Mouse (Mus musculus): ENCODE measurements around the gene Macrod2. TPM values are rescaled to one million over a fixed set of nuclear protein-coding genes. Genes with fewer than 3 reads are reported as not detected.

The Macrod2 gene
- total and polyA plus RNA-seq, 2 experiments from 2014 or later = 5.5 to 17.4 TPM

DNA sequence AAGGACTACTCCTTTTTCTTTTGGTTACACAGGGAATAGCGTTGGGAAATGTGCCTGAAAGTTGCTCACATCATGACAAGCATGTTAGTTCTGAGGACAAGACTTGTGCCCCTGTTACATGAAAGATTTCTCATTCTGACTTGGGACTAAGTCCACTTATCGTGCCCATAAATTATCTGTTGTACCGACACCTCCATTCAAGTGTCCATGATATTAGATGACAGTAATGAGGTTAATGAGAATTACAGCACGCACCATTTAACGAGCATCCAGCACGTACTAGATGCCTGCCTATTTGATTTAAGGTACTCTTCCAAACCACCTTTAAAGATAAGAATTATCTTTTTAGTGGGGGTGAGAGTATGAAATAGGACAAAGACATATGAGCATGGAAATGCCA is 610.5 kb downstream of the Macrod2 start:
- H3K27me3 ChIP-seq (ENCODE audit: control insufficient read depth, insufficient read depth, low read length) = no peaks in the 10 kb centered on the region
- H3K9ac ChIP-seq (replicated peaks; ENCODE audit: low read depth, low read length) = no peak overlapping the region
- H3K4me1 ChIP-seq (ENCODE audit: control insufficient read depth, insufficient read depth) = no peaks in the 10 kb centered on the region
- H3K36me3 ChIP-seq (replicated peaks; ENCODE audit: control insufficient read depth, insufficient read depth, low read length) = no peaks in the 10 kb centered on the region
- WGBS = 84% methylated on average over 6 of the region's 6 CpGs
- no peaks in the 10 kb centered on the region for H3K9me3 ChIP-seq (replicated peaks; ENCODE audit: control insufficient read depth, low read length)
- H3K4me3 ChIP-seq (ENCODE audit: low read depth, low read length) = no peak overlapping the region
- TF ChIP-seq EP300 (IDR thresholded peaks at IDR 0.05; ENCODE audit: low read depth) = no peak
- DNase-seq (ENCODE audit: low spot score) (no peak), ATAC-seq (ENCODE audit: insufficient read depth, low read depth) (no peak)
- no peak overlapping the region for H3K4me2 ChIP-seq (ENCODE audit: low read depth, low read length)
- H3K27ac ChIP-seq (ENCODE audit: low read depth) = no peak overlapping the region

GRCm38 (mm10) chr2:141007725-141008124 is 612.6 kb downstream of the Macrod2 start:
- Histone ChIP-seq H3K27me3 (ENCODE audit: control insufficient read depth, insufficient read depth, low read length) (no peaks in the 10 kb centered on the region), H3K36me3 (replicated peaks; ENCODE audit: control insufficient read depth, insufficient read depth, low read length) (no peaks in the 10 kb centered on the region), H3K9me3 (replicated peaks; ENCODE audit: control insufficient read depth, low read length) (no peaks in the 10 kb centered on the region), H3K9ac (replicated peaks; ENCODE audit: low read depth, low read length) (no peak overlapping the region), H3K4me3 (ENCODE audit: low read depth, low read length) (no peak overlapping the region), H3K27ac (ENCODE audit: low read depth) (no peak overlapping the region), H3K4me1 (ENCODE audit: control insufficient read depth, insufficient read depth) (no peaks in the 10 kb centered on the region), H3K4me2 (ENCODE audit: low read depth, low read length) (no peak overlapping the region)
- no peak for ATAC-seq (ENCODE audit: insufficient read depth, low read depth)
- DNase-seq (ENCODE audit: low spot score) = no peak
- TF ChIP-seq EP300 (IDR thresholded peaks at IDR 0.05; ENCODE audit: low read depth) (no peak), CTCF (IDR thresholded peaks at IDR 0.05; ENCODE audit: low read depth) (no peak)
- WGBS = 82% methylated on average over 7 of the region's 7 CpGs

DNA sequence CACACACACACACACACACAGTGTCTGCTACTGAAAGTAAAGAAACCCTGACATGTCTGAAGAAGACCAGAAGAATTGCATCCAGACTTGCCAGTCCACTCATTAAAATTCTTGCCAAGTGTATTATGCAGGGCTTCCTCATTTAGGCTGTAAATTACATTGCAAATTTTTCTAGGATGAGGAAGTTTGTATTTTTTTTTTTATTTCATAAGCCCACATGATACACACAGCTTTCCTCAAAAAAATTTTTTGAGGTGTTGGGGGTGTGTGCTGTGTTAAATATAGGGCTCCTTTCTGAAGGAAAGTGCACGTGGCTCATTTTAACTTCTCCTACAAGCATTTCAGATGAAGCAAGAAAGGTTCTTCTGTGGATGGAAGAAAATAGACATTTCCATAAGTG is 613.3 kb downstream of the Macrod2 start:
- Histone ChIP-seq H3K27ac (ENCODE audit: low read depth) (no peak overlapping the region), H3K9ac (replicated peaks; ENCODE audit: low read depth, low read length) (no peak overlapping the region), H3K4me2 (ENCODE audit: low read depth, low read length) (no peak overlapping the region), H3K4me3 (ENCODE audit: low read depth, low read length) (no peak overlapping the region), H3K36me3 (replicated peaks; ENCODE audit: control insufficient read depth, insufficient read depth, low read length) (no peaks in the 10 kb centered on the region), H3K9me3 (replicated peaks; ENCODE audit: control insufficient read depth, low read length) (no peaks in the 10 kb centered on the region), H3K27me3 (ENCODE audit: control insufficient read depth, insufficient read depth, low read length) (no peaks in the 10 kb centered on the region), H3K4me1 (ENCODE audit: control insufficient read depth, insufficient read depth) (no peaks in the 10 kb centered on the region)
- DNase-seq (ENCODE audit: low spot score) = no peak
- 59% methylated on average over 1 of the region's 1 CpGs for WGBS
- TF ChIP-seq EP300 (IDR thresholded peaks at IDR 0.05; ENCODE audit: low read depth) = no peak
- ATAC-seq (ENCODE audit: insufficient read depth, low read depth) = no peak

GRCm38 (mm10) chr2:141013443-141014165 is 618.5 kb downstream of the Macrod2 start:
- no peak overlapping the region for H3K4me2 ChIP-seq (ENCODE audit: low read depth, low read length)
- H3K4me3 ChIP-seq (ENCODE audit: low read depth, low read length) = no peak overlapping the region
- no peak for TF ChIP-seq EP300 (IDR thresholded peaks at IDR 0.05; ENCODE audit: low read depth)
- no peak for TF ChIP-seq CTCF (IDR thresholded peaks at IDR 0.05; ENCODE audit: low read depth)
- no peaks in the 10 kb centered on the region for H3K27me3 ChIP-seq (ENCODE audit: control insufficient read depth, insufficient read depth, low read length)
- WGBS = 53% methylated on average over 8 of the region's 8 CpGs
- H3K9me3 ChIP-seq (replicated peaks; ENCODE audit: control insufficient read depth, low read length) = no peaks in the 10 kb centered on the region
- H3K9ac ChIP-seq (replicated peaks; ENCODE audit: low read depth, low read length) = no peak overlapping the region
- H3K4me1 ChIP-seq (ENCODE audit: control insufficient read depth, insufficient read depth) = peaks cover 6% of the 10 kb centered on the region
- ATAC-seq (ENCODE audit: insufficient read depth, low read depth) (peak; percentile 58; the same call in 1 of the 2 replicates), DNase-seq (ENCODE audit: low spot score) (no peak)
- no peak overlapping the region for H3K27ac ChIP-seq (ENCODE audit: low read depth)
- H3K36me3 ChIP-seq (replicated peaks; ENCODE audit: control insufficient read depth, insufficient read depth, low read length) = no peaks in the 10 kb centered on the region

DNA sequence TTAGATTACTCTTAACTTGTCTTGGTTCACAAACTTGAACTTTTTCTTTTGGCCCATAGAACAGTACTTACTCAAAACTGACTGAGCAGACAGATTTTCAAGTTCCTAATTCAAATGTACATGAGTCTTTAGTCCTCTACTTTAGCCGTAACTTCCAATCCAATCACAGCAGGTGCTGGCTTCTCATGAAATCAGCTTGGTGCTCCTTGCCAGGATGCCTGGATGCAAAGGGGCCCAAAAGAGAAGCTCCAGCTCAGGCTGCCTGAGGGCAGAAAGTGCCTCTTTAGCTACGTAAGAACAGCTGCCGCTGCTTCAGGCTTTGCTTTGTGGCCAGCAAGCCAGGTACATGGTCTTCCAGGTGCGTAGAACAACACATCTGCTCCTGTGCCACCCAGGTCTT is 627.9 kb downstream of the Macrod2 start:
- WGBS = 85% methylated on average over 4 of the region's 4 CpGs
- Histone ChIP-seq H3K9me3 (replicated peaks; ENCODE audit: control insufficient read depth, low read length) (no peaks in the 10 kb centered on the region), H3K4me2 (ENCODE audit: low read depth, low read length) (no peak overlapping the region), H3K27me3 (ENCODE audit: control insufficient read depth, insufficient read depth, low read length) (no peaks in the 10 kb centered on the region), H3K4me1 (ENCODE audit: control insufficient read depth, insufficient read depth) (no peaks in the 10 kb centered on the region), H3K9ac (replicated peaks; ENCODE audit: low read depth, low read length) (no peak overlapping the region), H3K36me3 (replicated peaks; ENCODE audit: control insufficient read depth, insufficient read depth, low read length) (no peaks in the 10 kb centered on the region), H3K4me3 (ENCODE audit: low read depth, low read length) (no peak overlapping the region), H3K27ac (ENCODE audit: low read depth) (no peak overlapping the region)
- DNase-seq (ENCODE audit: low spot score) = no peak
- ATAC-seq (ENCODE audit: insufficient read depth, low read depth) = no peak
- no peak for TF ChIP-seq CTCF (IDR thresholded peaks at IDR 0.05; ENCODE audit: low read depth)
- no peak for TF ChIP-seq EP300 (IDR thresholded peaks at IDR 0.05; ENCODE audit: low read depth)

- Histone ChIP-seq H3K9ac (replicated peaks; ENCODE audit: low read depth, low read length) (no peak overlapping the region), H3K4me2 (ENCODE audit: low read depth, low read length) (no peak overlapping the region), H3K4me3 (ENCODE audit: low read depth, low read length) (no peak overlapping the region), H3K36me3 (replicated peaks; ENCODE audit: control insufficient read depth, insufficient read depth, low read length) (no peaks in the 10 kb centered on the region), H3K27me3 (ENCODE audit: control insufficient read depth, insufficient read depth, low read length) (no peaks in the 10 kb centered on the region), H3K4me1 (ENCODE audit: control insufficient read depth, insufficient read depth) (no peaks in the 10 kb centered on the region), H3K9me3 (replicated peaks; ENCODE audit: control insufficient read depth, low read length) (no peaks in the 10 kb centered on the region), H3K27ac (ENCODE audit: low read depth) (no peak overlapping the region)
- DNase-seq (ENCODE audit: low spot score) (no peak), ATAC-seq (ENCODE audit: insufficient read depth, low read depth) (no peak)
- 57% methylated on average over 7 of the region's 7 CpGs for WGBS
- TF ChIP-seq CTCF (IDR thresholded peaks at IDR 0.05; ENCODE audit: low read depth) (no peak), EP300 (IDR thresholded peaks at IDR 0.05; ENCODE audit: low read depth) (no peak)
Observed at GRCm38 (mm10) chr2:141023916-141024315, 628.8 kb downstream of the Macrod2 start.
